Mouse (Mus musculus) layer of hippocampus, postnatal 25 days (tissue): ENCODE measurements at regions not wholly inside any gene's neighbourhood (a gene's known extent, or its start where the extent isn't known, plus 50 kb on each side); places are given as distances from the start of the nearest gene placed in this dataset.
A peak's percentile ranks its signal among the peaks of the same experiment; 100 is the strongest.

ENCODE experiments used
- DNase-seq, 2 experiments: peaks; one replicate each; pipeline ENCODE4 v3.0.0; 2022; ENCODE audit warnings: mixed read lengths in 2 of 2, low spot score in 1 of 2; ENCODE audit errors: extremely low spot score in 1 of 2

DNA sequence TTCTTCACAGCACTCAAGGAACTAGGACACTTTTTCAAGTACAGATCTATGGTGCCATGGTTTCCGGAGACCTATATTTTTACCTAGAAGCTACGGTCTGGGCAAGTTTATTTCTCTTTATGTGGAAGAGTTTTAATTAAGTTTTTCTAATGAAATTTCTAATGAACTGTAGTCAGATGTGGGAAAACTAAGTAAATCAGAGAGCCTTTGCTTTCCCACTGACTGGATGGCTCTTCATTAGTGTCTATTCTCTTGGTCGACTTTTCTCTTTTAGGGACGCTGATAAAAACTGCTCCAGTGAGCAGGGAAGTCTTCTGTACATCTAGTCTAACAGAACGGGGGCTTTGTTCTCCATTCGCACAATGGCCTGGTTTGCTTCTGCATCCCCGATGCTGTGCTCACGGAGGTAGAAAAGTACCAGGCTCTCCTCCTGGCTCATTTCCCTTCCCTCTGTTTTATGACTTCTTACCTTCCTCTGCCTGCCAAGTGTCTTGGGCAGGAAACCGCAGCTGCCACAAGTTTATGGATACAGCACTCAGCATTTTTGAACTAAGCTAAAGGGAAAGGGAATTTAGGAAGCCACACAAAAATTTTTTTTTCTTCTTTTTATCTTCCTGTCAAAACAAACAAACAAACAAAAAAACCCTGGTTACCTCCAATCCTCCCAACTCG is 749.6 kb downstream of the Tmem132b start:
- no peak for DNase-seq

DNA sequence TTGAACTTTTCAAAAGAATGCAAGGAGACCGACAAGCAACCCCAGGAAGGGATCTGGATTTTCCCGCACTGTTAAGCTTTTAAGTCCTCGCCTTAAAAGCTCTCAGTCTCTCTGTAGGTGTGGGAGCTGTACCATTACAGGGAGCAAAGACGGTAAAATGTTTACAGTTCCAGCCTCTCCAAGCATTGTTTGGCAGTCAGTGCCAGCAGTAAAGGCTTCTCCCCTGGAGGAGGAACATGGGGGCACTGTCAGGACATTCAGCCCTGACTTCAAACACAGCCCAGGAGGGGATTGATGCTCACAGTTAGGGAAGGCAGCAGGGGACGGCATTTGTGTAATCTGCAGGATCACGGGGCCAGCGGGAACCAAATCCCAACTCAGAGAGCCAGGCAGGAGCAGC is 750.2 kb downstream of the Tmem132b start:
- no peak for DNase-seq

DNA sequence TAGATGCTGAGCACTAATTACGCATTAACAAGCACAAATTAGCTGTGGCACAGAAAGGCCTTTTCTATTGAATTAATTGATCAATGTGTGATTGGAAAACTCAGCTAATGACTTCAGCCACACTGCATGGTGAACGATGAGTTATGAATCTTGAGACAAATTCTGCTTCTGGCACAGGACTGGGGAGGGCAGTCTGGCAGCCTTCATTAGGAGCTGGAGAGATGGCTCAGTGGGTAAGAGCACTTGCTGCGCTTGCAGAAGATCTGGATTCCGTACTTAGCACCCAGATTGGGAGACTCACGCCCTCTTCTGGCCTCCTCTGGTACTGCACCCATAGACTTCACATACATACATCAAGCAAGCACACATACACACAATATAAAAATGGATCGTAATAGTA is 793.3 kb downstream of the Tmem132b start:
- DNase-seq, result no peak

DNA sequence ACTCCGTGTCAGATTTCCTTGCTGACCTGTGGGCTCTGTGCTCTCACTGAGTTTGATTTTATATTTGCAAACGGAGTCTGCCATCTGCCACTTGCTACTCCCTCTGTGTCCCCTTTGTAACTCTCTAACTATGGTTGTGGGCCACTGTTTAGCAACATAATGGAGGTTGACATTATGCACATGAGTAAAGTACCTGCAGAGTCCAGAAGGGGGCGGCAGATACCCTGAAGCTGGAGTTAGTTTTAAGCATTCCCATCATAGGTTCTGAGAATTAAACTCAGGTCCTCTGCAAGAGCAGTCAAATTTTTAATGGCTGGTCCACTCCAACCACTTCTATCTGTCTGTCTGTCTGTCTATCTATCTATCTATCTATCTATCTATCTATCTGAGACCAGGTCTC is 796.7 kb downstream of the Tmem132b start:
- DNase-seq, result no peak

DNA sequence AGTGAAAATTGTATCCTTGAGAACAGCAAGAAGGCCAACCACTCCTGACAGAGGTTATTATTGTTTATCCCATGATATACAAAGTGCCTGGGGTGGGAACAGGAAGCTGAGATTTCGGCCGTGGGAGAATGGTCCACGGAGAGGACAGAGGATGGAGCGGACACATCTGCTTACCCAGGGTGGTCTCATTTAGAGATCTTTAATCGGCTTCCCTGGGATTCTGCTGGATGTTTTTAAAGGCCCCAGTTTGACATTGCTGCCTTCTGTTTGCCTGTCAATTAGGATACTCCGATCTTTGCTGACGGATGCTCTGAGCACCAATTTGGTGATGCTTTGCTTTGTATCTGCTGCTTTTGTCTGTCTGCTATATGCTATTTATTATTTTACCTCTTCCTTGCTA is 803.5 kb downstream of the Tmem132b start:
- DNase-seq, result no peak

DNA sequence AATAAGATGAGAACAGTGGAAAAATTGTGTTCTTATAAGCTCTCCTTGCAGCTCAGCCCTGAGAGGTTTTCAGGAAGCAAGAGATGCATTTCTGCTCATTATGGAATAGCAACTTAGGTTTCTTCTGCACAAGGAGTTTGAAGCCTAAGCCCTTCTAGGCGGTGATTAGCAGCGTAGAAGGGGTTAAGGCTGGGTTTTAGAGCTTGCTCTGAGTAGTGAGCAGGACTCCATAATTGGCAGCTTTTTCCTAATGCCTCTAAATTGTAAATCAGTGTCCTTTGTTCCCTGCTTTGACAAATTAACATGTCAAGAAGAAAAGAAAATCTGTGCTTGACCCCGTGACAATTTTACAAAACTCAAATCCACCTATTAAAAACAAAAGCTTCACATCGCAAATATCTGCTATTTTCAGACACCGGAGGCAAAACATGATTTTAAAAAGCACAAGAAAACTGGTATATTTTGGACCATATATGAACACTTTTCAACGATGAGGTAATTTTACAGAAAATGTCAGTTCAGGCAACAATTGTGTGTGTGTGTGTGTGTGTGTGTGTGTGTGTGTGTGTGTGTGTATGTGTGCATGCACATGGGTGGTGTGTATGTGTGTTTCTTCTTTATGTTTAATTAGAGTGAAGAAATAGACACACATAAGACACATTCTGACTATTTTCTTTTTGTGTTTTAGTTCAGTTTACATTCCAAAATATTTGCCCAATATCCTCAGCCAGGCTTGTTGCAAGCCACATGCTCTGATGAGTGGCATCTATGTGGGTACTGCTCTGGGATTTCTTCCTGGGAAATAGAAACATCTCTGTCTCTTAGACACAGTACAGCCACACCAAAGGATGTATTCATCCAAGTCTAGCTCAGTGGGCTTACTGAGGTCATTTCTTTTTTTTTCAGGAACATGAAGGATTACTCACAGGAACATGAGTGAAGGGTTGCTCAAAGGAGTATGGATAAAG is 804.3 kb downstream of the Tmem132b start:
- no peak for DNase-seq

DNA sequence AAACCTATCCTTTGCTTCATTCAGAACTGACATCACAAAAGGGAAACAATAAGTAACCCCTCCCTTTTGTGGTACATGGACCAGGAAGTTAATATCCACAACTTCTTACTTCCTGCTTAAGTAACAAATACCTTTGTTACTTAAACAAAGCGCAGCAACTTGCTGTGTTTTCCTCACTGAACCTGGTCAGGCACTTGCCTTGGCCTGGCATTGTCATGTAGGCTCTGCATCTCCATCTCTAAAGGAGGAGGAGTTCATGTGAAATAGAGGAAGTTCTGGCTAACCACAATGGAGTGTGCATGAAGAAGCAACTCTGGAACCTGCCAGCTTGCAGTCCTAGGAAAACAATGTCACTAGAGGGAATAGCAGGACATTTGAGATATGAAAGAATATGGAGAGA is 806.3 kb downstream of the Tmem132b start:
- DNase-seq, result no peak

DNA sequence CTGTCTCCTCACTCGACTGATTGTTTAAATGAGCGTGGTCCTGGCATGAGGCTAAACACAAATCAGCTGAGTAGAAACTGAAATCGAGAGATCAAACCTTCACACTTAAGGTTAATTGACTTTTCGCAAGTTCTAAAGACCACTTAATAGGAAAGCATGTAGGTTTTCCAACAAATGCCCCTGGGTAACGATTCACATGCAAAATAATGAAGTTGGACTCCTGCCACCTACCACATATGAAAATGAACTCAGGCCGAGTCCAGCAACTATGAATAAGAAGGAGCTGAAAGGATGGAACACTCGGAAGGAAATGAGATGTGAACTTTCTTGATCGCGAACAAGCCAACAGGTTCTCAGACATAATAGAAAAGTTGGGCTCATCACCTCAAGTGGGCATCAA is 812.0 kb downstream of the Tmem132b start:
- DNase-seq, result no peak

DNA sequence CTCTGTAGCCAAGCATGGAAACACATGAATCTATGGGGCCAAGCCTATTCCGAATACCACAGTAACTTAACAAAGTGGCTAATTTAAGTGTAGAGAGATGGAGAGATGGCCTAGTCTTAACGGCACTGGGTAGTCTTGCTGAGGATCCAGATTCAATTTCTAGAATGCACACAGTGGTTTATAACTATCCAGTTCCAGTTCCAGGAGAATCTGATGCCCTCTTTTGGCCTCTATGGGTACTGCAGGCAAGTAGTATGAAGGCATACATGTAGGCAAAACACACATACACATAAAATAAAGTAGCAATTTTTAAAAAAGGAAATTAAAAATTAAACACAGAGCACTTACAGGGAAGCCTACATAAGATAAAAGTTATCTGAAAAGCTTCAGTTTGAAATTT is 819.4 kb downstream of the Tmem132b start:
- DNase-seq, result no peak

DNA sequence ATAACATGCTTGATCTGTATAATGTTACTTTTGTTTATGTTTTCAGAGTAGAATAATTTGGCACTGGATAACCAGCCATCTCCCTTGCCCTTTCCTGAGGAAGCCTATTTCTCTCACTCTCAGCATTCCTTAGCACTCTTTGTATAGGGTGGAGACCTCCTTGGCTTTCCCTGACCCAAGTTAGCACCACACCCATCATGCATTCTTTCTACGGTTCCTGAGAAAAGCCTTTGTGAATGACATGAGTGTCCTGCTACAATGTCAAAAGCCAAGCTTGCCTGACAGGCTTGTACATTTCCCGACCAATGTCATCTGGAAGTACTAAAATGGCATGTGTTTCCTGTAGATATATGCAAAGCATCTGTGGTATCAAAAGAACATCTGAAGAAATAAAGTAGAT is 837.9 kb downstream of the Tmem132b start:
- no peak for DNase-seq

DNA sequence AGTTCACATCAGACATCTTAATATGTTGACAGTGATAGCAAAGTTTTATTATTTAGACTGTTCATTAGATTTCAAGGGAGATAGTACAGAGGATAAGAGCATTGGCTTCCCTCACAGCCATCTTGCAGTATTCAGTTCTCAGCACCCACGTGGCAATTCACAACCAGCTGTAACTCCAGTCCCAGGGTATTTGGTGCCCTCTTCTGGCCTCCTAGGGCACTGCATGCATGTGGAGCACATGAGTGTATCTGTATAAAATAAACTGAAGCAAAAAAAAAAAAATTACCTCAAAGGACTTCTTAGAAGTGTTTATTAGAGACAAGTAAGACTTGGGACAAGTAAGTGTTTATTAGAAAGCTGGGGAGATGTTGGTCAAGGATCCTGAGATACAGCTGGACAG is 849.3 kb upstream of the Tmem132c start:
- no peak for DNase-seq

DNA sequence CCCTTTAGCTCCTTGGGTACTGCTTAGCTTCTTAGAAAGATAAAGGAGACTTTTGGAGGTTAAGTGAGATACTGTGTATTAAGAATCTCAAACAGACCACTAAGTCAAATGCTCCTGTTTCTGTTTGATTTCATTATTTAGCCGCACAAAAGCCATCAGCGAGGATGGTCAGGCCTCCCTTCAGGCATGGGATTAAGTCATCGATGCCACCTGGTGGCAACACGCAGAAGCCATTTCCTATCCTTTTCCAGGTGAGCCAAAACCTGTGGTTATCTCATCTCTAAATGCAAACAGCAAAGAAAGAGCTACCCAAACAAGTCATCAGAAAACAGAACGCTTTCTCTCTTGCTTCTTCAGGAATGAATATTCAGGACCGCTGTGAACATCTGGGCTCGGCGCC is 846.3 kb upstream of the Tmem132c start:
- peak in 1 of 2 experiments; percentile 19 for DNase-seq

DNA sequence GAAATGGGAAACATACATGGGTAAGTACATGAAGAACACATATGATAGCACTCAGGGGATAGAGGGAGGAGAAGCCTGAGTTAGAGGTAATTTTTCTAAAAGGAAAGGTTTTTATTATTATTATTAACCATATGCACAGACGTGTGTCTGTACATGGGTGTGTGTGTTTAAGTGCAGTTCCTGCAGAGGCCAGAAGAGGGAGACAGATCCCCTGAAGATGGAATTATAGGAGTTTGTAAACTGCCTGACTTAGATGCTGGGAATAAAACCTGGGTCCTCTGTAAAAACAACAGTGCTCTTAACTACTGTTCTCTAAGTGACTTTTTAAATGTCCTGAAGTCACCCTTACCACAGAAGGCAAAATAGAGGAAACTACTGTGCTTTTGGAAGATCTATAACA is 809.9 kb upstream of the Tmem132c start:
- DNase-seq, result no peak

DNA sequence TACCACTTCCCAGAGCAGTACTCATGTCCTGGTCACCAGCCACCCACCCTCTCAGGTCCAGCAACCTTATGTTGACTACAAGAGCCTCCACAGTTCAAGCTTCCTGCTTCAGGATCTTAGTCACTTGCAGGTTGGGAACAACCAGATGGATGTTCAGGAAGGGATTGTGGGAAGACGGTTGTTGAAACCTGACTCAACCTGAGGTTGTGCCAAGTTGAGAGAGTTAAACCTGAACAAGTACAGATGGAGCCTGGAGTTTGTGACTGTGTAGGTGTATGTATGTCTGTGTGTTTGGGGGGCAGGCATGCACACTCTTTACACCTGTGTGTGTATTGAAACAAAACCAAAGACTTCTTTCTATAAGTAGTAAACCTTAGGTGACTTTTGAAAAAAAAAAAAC is 802.9 kb upstream of the Tmem132c start:
- no peak for DNase-seq

DNA sequence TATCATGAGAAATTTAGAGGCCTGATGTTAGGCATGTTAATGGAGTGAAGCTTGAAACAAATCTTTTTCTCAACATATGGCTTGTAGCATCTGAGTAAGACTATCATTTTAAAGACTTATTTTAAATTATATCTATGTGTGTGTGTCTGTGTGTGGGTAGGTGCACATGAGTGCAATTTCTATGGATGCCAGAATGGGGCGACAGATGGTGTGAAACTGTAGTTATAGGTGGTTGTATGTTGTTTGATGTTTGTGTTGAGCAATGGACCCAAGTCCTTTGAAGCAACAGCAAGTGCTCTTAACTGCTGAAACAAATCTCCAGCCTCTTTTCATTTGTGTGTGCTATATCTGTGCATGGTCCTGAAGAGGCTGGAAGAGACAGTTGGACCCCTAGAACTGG is 801.1 kb upstream of the Tmem132c start:
- DNase-seq, result no peak

DNA sequence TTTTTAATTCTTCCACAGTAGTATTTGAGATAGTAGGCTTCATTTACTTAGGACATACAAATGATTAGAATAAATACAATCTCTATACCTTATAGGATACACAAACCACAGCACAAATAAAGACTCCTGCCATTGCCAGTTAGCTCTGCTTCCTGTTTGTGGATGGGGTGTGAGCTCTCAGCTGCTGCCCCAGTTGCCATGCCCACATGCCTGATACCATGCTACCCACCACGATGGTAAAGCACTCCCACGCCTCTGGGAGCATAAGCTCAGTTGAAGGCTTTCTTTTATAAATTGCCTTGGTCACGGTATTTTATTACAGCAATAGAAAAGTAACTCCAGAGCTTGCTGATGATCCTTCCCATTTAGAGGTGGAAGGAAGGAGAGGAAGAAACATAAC is 765.8 kb upstream of the Tmem132c start:
- no peak for DNase-seq

DNA sequence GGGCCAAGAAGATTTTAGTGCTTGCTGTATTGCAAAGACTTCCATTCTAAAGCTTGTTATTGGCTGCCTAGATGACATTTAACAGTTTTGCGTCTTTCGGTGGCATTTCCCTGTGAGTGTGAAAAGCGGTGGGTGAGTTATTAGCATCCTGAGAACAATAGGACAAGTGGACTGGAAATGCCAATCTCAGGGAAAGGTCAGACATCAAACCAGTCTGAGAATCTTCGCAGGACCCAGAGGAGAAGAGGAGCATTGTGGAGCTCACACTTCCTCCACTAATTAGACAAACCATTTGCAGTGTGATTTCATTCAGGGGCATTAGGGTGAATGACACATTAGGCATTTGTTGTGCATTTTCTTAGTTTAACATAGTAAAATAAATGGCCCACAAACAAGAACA is 719.5 kb upstream of the Tmem132c start:
- no peak for DNase-seq

DNA sequence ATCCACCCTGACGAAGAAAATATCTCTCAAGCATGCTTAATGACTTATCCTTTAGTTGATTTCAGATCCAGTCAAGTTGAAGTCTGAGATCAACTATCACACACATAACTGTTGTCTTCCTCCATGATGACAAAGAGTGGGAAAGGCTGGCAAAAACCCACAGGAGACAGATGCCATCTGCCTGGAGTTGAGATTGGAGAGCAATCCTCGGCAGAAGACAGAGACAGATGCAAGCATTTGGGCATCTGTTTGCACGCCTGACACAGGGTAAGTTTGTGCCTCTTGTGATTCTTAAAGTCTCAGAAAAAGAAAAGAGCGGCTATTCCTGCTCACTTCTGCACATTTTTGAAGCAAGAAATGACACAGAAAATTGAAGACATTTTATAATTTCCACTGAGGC is 715.7 kb upstream of the Tmem132c start:
- DNase-seq, result peak in 1 of 2 experiments; percentile 53

DNA sequence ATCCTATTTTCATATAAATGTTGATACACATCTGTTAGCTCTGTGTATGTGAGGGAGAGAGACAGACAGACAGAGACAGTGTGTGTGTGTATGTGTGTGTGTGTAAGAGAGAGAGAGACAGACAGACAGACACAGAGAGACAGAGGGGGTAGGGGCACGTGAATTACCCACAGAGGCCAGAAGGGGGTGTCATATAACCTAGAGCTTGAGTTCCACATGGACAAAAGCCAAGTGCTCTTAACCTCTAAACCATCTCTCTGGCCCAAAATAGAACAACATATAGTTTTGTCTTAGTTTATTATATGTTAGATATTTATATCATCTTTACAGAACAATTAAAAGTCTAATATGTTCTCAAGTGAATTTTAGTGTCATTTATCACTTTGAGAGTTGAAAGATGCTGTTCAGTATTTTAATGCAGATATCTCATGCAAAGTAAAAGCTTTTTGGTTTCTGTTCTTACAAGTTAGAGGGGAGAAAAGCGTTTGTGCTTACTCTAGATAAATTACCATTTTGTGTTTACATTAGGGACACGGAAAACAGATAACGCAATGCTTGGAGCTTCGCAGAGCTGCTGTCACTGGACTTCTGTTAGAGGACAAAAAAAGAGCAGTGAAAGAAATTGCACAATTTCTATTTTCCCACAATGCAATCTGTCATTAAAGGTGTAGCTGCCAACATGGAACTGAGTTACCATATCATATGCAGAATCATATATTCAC is 710.6 kb upstream of the Tmem132c start:
- no peak for DNase-seq

DNA sequence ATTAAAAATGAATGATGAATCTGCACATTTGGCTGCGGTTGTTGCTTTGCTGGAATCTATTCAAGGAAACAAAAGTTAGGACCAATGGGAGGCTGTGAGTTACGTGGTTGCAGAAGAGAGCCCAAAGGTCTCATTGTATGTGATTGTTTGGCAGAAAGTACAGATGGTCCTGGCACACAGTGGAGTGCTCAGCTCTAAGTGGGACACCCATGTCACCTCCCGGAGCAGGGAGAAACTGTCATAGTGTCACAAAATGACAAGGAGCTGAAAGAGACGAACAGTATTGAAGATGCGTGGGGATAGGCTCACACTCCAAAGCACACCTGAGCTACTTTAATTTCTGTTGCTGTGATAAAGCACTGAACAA is 710.1 kb upstream of the Tmem132c start:
- no peak for DNase-seq

DNA sequence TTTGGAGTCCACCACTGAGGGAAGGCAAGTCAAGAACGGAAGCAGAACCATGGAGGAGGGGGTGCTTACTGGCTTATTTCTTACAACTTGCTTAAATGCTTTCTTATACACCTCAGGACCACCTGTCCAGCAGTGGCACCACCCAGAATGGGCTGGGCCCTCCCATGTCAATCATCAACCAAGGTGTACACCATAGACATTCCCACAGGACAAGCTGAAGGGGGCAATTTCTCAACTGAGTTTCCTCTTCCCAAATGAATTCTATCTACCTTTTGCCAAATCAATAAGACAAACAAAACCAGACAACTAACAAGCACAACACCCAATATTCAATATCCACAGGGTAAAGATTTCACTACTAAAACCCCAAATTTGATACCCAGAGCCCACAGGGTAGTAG is 709.6 kb upstream of the Tmem132c start:
- DNase-seq, result no peak
